Mouse (Mus musculus) embryonic fibroblast, embryonic 13.5 days (primary cell): ENCODE data around the gene Acot8.

Experiments used
- CTCF ChIP-seq: IDR thresholded peaks from 2 replicates; pipeline ENCODE4 v1.5.1; 2011; ENCODE audit warnings: mild to moderate bottlenecking, control low read depth, low read length, moderate library complexity, borderline replicate concordance; ENCODE audit not compliant: insufficient read depth
- POLR2A ChIP-seq: IDR thresholded peaks from 2 replicates; pipeline ENCODE4 v1.6.1; 2011; ENCODE audit warnings: low read depth, mild to moderate bottlenecking, control low read depth, low read length, moderate library complexity

DNA sequence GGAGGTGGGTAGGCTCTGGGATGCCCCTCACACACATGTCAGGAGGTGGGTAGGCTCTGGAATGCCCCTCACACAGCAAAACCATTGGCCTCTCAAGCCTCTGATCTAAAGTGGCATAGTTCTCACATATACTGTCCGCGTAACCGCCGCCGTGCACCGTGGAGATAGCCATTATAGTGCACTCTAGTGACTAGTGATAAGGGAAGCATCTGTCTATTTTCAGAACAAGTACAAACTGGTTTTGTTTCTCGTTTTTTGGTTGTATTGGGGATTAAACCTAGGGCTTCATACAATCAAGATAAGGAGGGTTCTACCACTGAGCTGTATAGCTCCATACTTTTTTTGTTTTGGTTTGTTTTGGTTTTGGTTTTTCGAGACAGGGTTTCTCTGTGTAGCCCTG is 11.1 kb upstream of the Acot8 start:
- TF ChIP-seq CTCF (no peak), POLR2A (no peak)
